Mouse (Mus musculus) kidney, postnatal 0 days (tissue): ENCODE data around the gene Nid2. TPM values are rescaled to one million over a fixed set of nuclear protein-coding genes. Genes with fewer than 3 reads are reported as not detected.
A peak's percentile ranks its signal among the peaks of the same experiment; 100 is the strongest.

Experiments
- ATAC-seq: fragments of 200-750 bp; cut with Nextera tagmentation; replicated peaks from 2 replicates; pipeline ENCODE4 v1.8.0; 2017; ENCODE audit warnings: low read depth, moderate number of reproducible peaks, moderate TSS enrichment, moderate library complexity; ENCODE audit not compliant: low FRiP score
- DNase-seq: peaks from one replicate; pipeline ENCODE4 v3.0.0-alpha.2; 2016; ENCODE audit warnings: low spot score
- H3K27ac ChIP-seq: fragments of 300-500 bp; sonication (generic); 2 replicates; pipeline ENCODE4 v1.5.1; 2014; ENCODE audit warnings: mild to moderate bottlenecking
- H3K27me3 ChIP-seq: fragments of 300-500 bp; sonication (generic); 2 replicates; pipeline ENCODE4 v1.6.1; 2014; ENCODE audit warnings: low read length, mixed read lengths; ENCODE audit not compliant: insufficient read depth
- H3K36me3 ChIP-seq: fragments of 300-500 bp; sonication (generic); 2 replicates; pipeline ENCODE4 v1.6.1; 2014; ENCODE audit warnings: low read length, mixed read lengths; ENCODE audit not compliant: insufficient read depth
- H3K4me1 ChIP-seq: fragments of 300-500 bp; sonication (generic); replicated peaks from 2 replicates; pipeline ENCODE4 v1.6.1; 2014; ENCODE audit warnings: antibody characterized with exemption, low read length, mixed read lengths; ENCODE audit not compliant: insufficient read depth
- H3K4me2 ChIP-seq: fragments of 300-500 bp; sonication (generic); 2 replicates; pipeline ENCODE4 v1.6.1; 2014; ENCODE audit warnings: mild to moderate bottlenecking, low read length, moderate library complexity, mixed read lengths
- H3K4me3 ChIP-seq: fragments of 300-500 bp; sonication (generic); replicated peaks from 2 replicates; pipeline ENCODE4 v1.5.1; 2014; ENCODE audit warnings: low read depth, low read length
- H3K9ac ChIP-seq: fragments of 300-500 bp; sonication (generic); 2 replicates; pipeline ENCODE4 v1.6.1; 2014; ENCODE audit warnings: low read depth, low read length
- H3K9me3 ChIP-seq: fragments of 300-500 bp; sonication (generic); replicated peaks from 2 replicates; pipeline ENCODE4 v1.6.1; 2016; ENCODE audit warnings: low read length, inconsistent platforms, mixed read lengths
- CTCF ChIP-seq: IDR thresholded peaks from 2 replicates; pipeline ENCODE4 v1.5.1; 2016; ENCODE audit warnings: antibody characterized with exemption, low read depth, mild to moderate bottlenecking, moderate library complexity
- WGBS: fragments of 180-500 bp; shearing (Covaris S2); extraction: QIAGEN DNeasy Blood & Tissue Kit; methylation state at CpG from one replicate; pipeline ENCODE4 v1.1.7; 2014; 5-methylcytosine and 5-hydroxymethylcytosine counted together
- polyA plus RNA-seq: library from polyadenylated mRNA; unstranded; fragments of >200 nt; fragmentation: Nextera tagmentation; extraction: Ambion mirVana; gene quantifications from 2 replicates; pipeline ENCODE4 v1.2.1, GENCODE M21; 2015

The Nid2 gene
- polyA plus RNA-seq: 65.3 and 71.0 TPM in 2 replicates

DNA sequence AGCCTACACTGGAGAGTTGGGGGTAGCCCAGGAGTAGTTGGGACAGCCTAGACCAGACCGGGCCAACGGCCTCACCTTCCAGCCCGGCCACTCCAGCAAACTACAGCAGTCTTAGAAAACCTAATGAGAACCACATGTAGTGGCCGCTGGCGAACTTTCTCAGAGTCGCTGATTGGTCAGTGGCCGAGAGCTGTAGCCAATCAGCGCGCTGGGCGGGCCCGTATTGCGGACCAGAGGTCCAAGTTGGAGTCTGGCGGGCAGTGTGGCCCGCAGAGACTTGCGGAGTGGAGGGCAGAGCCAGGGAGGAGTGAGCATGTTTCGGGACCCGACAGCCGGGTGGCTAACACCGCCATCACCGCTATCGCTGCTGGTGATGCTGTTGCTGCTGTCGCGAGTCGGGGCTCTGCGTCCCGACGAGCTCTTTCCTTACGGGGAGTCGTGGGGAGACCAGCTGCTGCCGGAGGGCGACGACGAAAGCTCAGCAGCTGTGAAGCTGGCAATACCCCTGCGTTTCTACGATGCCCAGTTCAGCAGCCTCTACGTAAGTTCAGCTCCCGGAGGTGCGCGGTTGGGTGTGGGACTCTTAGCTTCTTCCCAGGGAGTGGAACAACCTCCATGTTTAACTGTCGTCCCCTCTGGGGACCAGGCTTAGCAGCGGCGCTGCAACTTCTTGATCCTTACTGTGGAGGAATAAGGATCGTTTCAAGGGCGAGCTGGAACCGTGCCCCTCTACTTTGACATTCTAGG lies at the start of gene Nid2:
Gene Nid2 (plus strand): TSS at position 241 of the 747 bp plus-strand sequence.
- Histone ChIP-seq H3K4me3 (peak within 1 kb of the TSS; percentile 65), H3K27me3 (no peaks in the 10 kb centered on the region), H3K36me3 (no peaks in the 10 kb centered on the region), H3K9me3 (no peaks in the 10 kb centered on the region), H3K4me1 (peaks cover 23% of the 10 kb centered on the region), H3K27ac (peak within 1 kb of the TSS; percentile 85), H3K9ac (peak within 1 kb of the TSS; percentile 67; the same call in 1 of the 2 replicates), H3K4me2 (peak within 1 kb of the TSS; percentile 90)
- peak; percentile 97 for DNase-seq
- TF ChIP-seq CTCF: 0 out of 2 replicates have a peak, but pooled peaks have one; percentile 4
- peak; percentile 95 for ATAC-seq
- WGBS: under 1% methylated on average over 45 of the region's 45 CpGs

DNA sequence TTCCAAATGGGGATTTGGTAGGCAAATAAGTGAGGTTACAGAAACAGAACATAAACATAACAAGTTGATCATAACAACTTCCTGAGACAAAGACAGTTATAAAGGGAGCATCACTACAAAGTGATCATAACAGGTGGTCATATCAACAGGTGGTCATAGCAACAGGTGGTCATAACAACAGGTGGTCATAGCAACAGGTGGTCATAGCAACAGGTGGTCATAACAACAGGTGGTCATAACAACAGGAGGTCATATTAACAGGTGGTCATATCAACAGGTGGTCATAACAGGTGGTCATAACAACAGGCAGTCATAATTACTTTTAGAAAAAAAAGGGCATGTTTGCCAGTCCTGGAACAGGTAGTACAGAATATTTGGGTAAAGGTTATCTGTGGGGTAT lies 49.5 kb upstream of the Nid2 start:
- ATAC-seq (no peak), DNase-seq (no peak)
- Histone ChIP-seq H3K9me3 (no peaks in the 10 kb centered on the region), H3K4me1 (no peaks in the 10 kb centered on the region), H3K27ac (no peak overlapping the region), H3K27me3 (no peaks in the 10 kb centered on the region), H3K9ac (no peak overlapping the region), H3K4me3 (no peak overlapping the region), H3K4me2 (no peak overlapping the region), H3K36me3 (no peaks in the 10 kb centered on the region)
- TF ChIP-seq CTCF: no peak

DNA sequence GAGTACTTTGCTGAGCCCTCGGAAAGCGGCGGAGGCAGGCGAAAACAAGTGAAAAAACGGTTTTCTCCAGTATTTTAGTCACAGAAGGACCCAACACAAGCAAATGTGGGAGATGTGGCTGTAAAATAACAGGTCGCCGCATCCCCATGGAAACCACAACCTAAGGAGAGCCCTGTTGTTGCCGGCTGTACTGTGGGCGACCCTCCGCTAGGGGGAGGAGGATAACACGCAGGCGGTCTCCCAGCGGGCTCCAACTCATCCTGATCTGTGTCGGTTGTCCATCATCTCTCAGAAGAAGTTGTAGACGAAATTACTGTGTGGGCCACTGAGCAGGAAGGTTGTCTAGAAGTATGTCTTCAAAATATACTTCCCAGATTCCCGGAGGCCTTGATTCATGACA lies 45.4 kb upstream of the Nid2 start:
- DNase-seq (peak; percentile 81), ATAC-seq (peak; percentile 77; the same call in 1 of the 2 replicates)
- Histone ChIP-seq H3K4me2 (no peak overlapping the region), H3K27me3 (no peaks in the 10 kb centered on the region), H3K36me3 (no peaks in the 10 kb centered on the region), H3K4me1 (peaks cover 23% of the 10 kb centered on the region; the same call in 1 of the 2 replicates), H3K4me3 (no peak overlapping the region), H3K27ac (no peak overlapping the region), H3K9me3 (no peaks in the 10 kb centered on the region), H3K9ac (no peak overlapping the region)
- TF ChIP-seq CTCF: peak; percentile 86
- WGBS: 10% methylated on average over 16 of the region's 16 CpGs

DNA sequence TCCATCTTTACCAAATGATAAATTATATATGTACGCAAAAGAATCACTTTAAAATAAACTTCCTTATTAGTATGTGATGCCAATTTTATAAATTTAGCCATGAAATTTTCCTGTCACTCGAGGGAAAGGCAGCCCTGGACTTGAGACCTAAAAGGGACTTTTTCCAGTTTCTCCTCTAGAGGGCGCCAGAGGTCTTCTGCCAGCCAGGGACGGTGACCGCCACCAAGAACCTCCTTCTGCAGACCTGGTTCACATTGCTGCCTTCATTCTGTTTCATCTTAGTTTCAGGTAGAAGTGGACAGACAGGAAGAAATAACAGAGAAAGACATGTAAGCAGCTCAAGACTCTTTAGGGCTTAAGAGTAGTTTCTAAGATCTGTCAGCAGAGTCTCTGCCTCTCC lies 44.6 kb upstream of the Nid2 start:
- no peak overlapping the region for H3K9ac ChIP-seq
- no peaks in the 10 kb centered on the region for H3K36me3 ChIP-seq
- under 1% methylated on average over 5 of the region's 5 CpGs for WGBS
- peak; percentile 99 for TF ChIP-seq CTCF
- DNase-seq (peak; percentile 91), ATAC-seq (no peak)
- peaks cover 23% of the 10 kb centered on the region; the same call in 1 of the 2 replicates for H3K4me1 ChIP-seq
- no peaks in the 10 kb centered on the region for H3K9me3 ChIP-seq
- no peaks in the 10 kb centered on the region for H3K27me3 ChIP-seq
- H3K4me3 ChIP-seq: no peak overlapping the region
- no peak overlapping the region for H3K4me2 ChIP-seq
- H3K27ac ChIP-seq: no peak overlapping the region

DNA sequence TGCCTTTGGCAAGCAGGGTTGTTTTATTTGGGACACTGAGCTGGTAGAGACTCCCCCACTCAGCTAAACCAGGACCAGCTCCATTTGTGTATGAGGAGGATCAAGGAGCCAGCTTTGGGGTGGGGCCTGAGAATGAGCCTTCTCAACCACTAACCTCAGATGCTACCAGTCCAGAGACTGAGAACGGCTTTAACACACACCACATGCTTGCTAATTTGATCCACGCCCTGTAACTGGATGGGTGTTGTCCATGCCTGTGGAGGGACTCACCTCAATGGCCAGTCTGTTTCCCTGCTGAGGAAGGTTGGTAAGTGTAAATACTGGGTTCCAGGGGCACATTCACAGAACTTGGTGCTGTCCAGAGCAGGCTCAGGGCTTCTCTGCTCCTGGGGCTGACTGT lies 44.1 kb upstream of the Nid2 start:
- no peaks in the 10 kb centered on the region for H3K9me3 ChIP-seq
- H3K36me3 ChIP-seq: no peaks in the 10 kb centered on the region
- H3K4me1 ChIP-seq: peaks cover 23% of the 10 kb centered on the region; the same call in 1 of the 2 replicates
- no peak; the same call in 1 of the 2 replicates for ATAC-seq
- WGBS: 38% methylated on average over 2 of the region's 2 CpGs
- H3K4me3 ChIP-seq: no peak overlapping the region
- no peak for TF ChIP-seq CTCF
- peak; percentile 10 for DNase-seq
- no peak overlapping the region for H3K4me2 ChIP-seq
- no peaks in the 10 kb centered on the region for H3K27me3 ChIP-seq
- H3K9ac ChIP-seq: no peak overlapping the region
- H3K27ac ChIP-seq: 0 out of 2 replicates have a peak overlapping the region, but pooled peaks have one; percentile 31

DNA sequence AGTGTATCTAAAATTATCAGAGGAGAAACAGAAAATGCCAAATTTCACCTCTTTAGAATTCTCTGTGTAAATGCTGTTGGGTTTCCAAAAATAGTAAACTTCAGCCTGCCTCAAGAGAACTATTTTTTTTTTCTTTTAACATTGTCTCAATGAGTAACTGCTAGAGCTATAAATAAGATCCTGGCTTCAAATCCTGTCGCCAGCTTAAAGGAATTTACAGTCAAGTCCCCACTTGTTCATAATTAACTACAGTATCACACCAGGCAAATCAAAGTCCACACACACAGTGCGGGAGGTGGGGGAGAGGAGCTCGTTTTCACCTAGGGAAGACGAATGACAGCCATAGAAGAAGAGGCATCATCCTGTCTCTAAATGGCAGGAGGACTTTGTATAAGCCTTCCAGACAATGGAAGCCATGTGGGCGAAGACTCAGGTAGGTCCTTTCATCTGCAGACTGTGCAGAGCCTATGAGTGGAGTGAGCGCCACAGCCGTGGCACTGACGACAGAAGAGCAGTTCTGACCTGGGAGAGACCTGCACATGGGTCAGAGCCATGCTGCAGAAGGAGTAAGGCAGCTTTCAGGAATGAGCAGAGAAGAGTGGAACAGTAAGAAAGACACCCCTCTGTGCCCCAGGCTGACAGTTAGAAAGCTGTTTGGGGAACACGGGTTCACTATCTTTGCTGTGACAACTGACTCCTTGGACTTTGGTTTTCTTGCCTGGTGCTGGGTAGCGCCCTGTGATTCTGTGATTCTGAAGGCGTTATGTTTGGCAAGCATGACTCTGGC lies 43.2 kb upstream of the Nid2 start:
- WGBS: 35% methylated on average over 11 of the region's 11 CpGs
- Histone ChIP-seq H3K4me3 (no peak overlapping the region), H3K36me3 (no peaks in the 10 kb centered on the region), H3K27ac (peak overlapping the region; percentile 71), H3K4me2 (0 out of 2 replicates have a peak overlapping the region, but pooled peaks have one; percentile 27), H3K9me3 (no peaks in the 10 kb centered on the region), H3K27me3 (no peaks in the 10 kb centered on the region), H3K9ac (no peak overlapping the region), H3K4me1 (peaks cover 27% of the 10 kb centered on the region; the same call in 1 of the 2 replicates)
- TF ChIP-seq CTCF: no peak
- ATAC-seq: peak; percentile 55; the same call in 1 of the 2 replicates
- DNase-seq: peak; percentile 62
